8 mouse cellular contexts compared by ENCODE assay signal in the genomic region with DNA sequence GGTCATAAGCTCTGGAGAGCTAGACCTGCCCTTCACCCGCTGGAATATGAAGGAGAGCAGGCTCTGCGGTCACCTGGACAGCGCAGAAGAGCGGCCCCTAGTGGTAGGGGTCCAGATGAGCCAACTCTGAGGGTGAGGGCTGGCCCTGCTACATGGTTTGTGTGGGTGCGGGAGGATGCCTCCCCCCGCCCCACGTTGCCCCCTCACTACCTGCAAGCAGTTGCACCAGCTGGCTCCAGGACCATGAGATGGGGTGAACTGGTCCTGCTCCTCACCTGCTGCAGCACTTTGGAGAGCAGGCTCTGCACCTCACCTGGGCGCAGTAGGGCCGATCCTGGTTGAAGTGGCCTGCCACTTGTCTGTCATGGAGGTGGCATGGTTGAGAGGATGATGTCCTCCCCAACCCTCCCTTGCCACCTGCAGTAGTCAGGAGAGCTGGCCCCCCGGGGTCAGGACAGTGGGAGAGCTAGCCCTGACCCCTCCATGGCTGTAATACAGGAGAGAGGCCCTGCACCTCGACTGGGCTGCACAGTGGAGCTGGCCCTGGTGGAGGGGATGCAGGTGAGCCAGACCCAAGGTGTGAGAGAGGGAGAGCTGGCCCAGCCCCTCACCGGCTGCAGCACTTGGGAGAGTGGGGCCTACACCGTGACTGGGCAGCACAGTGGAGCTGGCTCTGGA. TPM values are rescaled to one million over a fixed set of nuclear protein-coding genes. Genes with fewer than 3 reads are reported as not detected.
A peak's percentile ranks its signal among the peaks of the same experiment; 100 is the strongest.
DNase-seq lines count a peak whose midpoint lies in the region; ATAC-seq and TF ChIP-seq lines count a peak whose summit lies in the region.

No protein-coding gene starts in this region.

- WGBS in forebrain, embryonic 14.5 days: 46% methylated on average over 13 of the region's 13 CpGs
- 45% methylated on average over 13 of the region's 13 CpGs for WGBS in forebrain, embryonic 16.5 days
- 48% methylated on average over 13 of the region's 13 CpGs for WGBS in intestine, embryonic 16.5 days
- WGBS in lung, embryonic 14.5 days: 44% methylated on average over 13 of the region's 13 CpGs
- WGBS in stomach, embryonic 16.5 days: 41% methylated on average over 13 of the region's 13 CpGs

- no peaks in the 10 kb centered on the region for H3K27me3 ChIP-seq in forebrain, embryonic 14.5 days (replicated peaks; ENCODE audit: control insufficient read depth, insufficient read depth, low read length)
- H3K27me3 ChIP-seq in forebrain, embryonic 16.5 days (replicated peaks; ENCODE audit: control insufficient read depth, insufficient read depth, low read length): no peaks in the 10 kb centered on the region
- no peaks in the 10 kb centered on the region for H3K27me3 ChIP-seq in intestine, embryonic 16.5 days (replicated peaks; ENCODE audit: control insufficient read depth, insufficient read depth, low read length)
- no peaks in the 10 kb centered on the region for H3K27me3 ChIP-seq in lung, embryonic 14.5 days (ENCODE audit: insufficient read depth, low read length)
- no peaks in the 10 kb centered on the region; the same call in 1 of the 2 replicates for H3K27me3 ChIP-seq in stomach, embryonic 16.5 days (ENCODE audit: control insufficient read depth, insufficient read depth, low read length)

- no peaks in the 10 kb centered on the region for H3K4me1 ChIP-seq in forebrain, embryonic 14.5 days (ENCODE audit: control insufficient read depth, insufficient read depth, low read length)
- H3K4me1 ChIP-seq in forebrain, embryonic 16.5 days (replicated peaks; ENCODE audit: control insufficient read depth, insufficient read depth, low read length): no peaks in the 10 kb centered on the region
- H3K4me1 ChIP-seq in intestine, embryonic 16.5 days (ENCODE audit: control insufficient read depth, insufficient read depth, low read length): no peaks in the 10 kb centered on the region
- no peaks in the 10 kb centered on the region for H3K4me1 ChIP-seq in lung, embryonic 14.5 days (ENCODE audit: insufficient read depth)
- no peaks in the 10 kb centered on the region for H3K4me1 ChIP-seq in stomach, embryonic 16.5 days (ENCODE audit: control insufficient read depth, insufficient read depth, low read length)

- no peak overlapping the region for H3K4me3 ChIP-seq in forebrain, embryonic 14.5 days (ENCODE audit: low read depth, low read length)
- no peak overlapping the region for H3K4me3 ChIP-seq in forebrain, embryonic 16.5 days (replicated peaks; ENCODE audit: low read length)
- H3K4me3 ChIP-seq in intestine, embryonic 16.5 days (ENCODE audit: low read length): no peak overlapping the region
- no peak overlapping the region for H3K4me3 ChIP-seq in lung, embryonic 14.5 days (ENCODE audit: low read depth, low read length)
- H3K4me3 ChIP-seq in stomach, embryonic 16.5 days (replicated peaks; ENCODE audit: low read length): no peak overlapping the region

- no peak overlapping the region for H3K27ac ChIP-seq in forebrain, embryonic 14.5 days (ENCODE audit: low read depth, low read length)
- H3K27ac ChIP-seq in forebrain, embryonic 16.5 days (ENCODE audit: low read length): no peak overlapping the region
- no peak overlapping the region for H3K27ac ChIP-seq in intestine, embryonic 16.5 days (ENCODE audit: low read length)
- no peak overlapping the region for H3K27ac ChIP-seq in lung, embryonic 14.5 days (ENCODE audit: low read depth)
- no peak overlapping the region for H3K27ac ChIP-seq in stomach, embryonic 16.5 days (ENCODE audit: low read length)

- no peaks in the 10 kb centered on the region for H3K36me3 ChIP-seq in forebrain, embryonic 14.5 days (ENCODE audit: control insufficient read depth, insufficient read depth, low read length)
- H3K36me3 ChIP-seq in forebrain, embryonic 16.5 days (ENCODE audit: control insufficient read depth, insufficient read depth): no peaks in the 10 kb centered on the region
- H3K36me3 ChIP-seq in intestine, embryonic 16.5 days (ENCODE audit: control insufficient read depth, insufficient read depth, low read length): no peaks in the 10 kb centered on the region
- no peaks in the 10 kb centered on the region for H3K36me3 ChIP-seq in lung, embryonic 14.5 days (ENCODE audit: insufficient read depth)
- H3K36me3 ChIP-seq in stomach, embryonic 16.5 days (ENCODE audit: control insufficient read depth, insufficient read depth, low read length): no peaks in the 10 kb centered on the region

- peak; percentile 19 for DNase-seq in forebrain, embryonic 14.5 days (ENCODE audit: low spot score)
- peak; percentile 80 for DNase-seq in ZHBTc4 (ENCODE audit: low read depth, low spot score)
- DNase-seq in lung, embryonic 14.5 days: peak; percentile 59
- DNase-seq in spleen, adult 12 weeks (ENCODE audit: low spot score): no peak

- ATAC-seq in forebrain, embryonic 14.5 days: no peak
- ATAC-seq in forebrain, embryonic 16.5 days: no peak
- peak; percentile 62 for ATAC-seq in erythroblast, adult 5-6 weeks (replicated peaks; ENCODE audit: low FRiP score, poor library complexity, severe bottlenecking)
- peak; percentile 68 for ATAC-seq in intestine, embryonic 16.5 days
- ATAC-seq in lung, embryonic 14.5 days (ENCODE audit: insufficient read depth): no peak
- no peak for ATAC-seq in stomach, embryonic 16.5 days (ENCODE audit: insufficient read depth, low FRiP score)

- TF ChIP-seq CTCF in lung, embryonic 14.5 days (IDR thresholded peaks at IDR 0.05; ENCODE audit: low read depth): peak; percentile 83

- H3K9me3 ChIP-seq in forebrain, embryonic 14.5 days (replicated peaks; ENCODE audit: control insufficient read depth, low read length): no peaks in the 10 kb centered on the region
- no peaks in the 10 kb centered on the region for H3K9me3 ChIP-seq in forebrain, embryonic 16.5 days (ENCODE audit: control insufficient read depth, low read length)
- H3K9me3 ChIP-seq in intestine, embryonic 16.5 days (ENCODE audit: control insufficient read depth, low read length): no peaks in the 10 kb centered on the region
- no peaks in the 10 kb centered on the region for H3K9me3 ChIP-seq in lung, embryonic 14.5 days (ENCODE audit: low read depth, low read length)
- no peaks in the 10 kb centered on the region for H3K9me3 ChIP-seq in stomach, embryonic 16.5 days (replicated peaks; ENCODE audit: control insufficient read depth, low read length)

- H3K9ac ChIP-seq in forebrain, embryonic 14.5 days (ENCODE audit: low read length): no peak overlapping the region
- H3K9ac ChIP-seq in forebrain, embryonic 16.5 days (replicated peaks; ENCODE audit: low read depth, low read length): no peak overlapping the region
- H3K9ac ChIP-seq in intestine, embryonic 16.5 days (ENCODE audit: low read depth, low read length): no peak overlapping the region
- no peak overlapping the region for H3K9ac ChIP-seq in lung, embryonic 14.5 days
- no peak overlapping the region for H3K9ac ChIP-seq in stomach, embryonic 16.5 days (ENCODE audit: low read length)

- H3K4me2 ChIP-seq in forebrain, embryonic 14.5 days (ENCODE audit: low read length): no peak overlapping the region
- no peak overlapping the region for H3K4me2 ChIP-seq in forebrain, embryonic 16.5 days (ENCODE audit: low read length)
- H3K4me2 ChIP-seq in intestine, embryonic 16.5 days (ENCODE audit: low read depth, low read length): 0 out of 2 replicates have a peak overlapping the region, but pooled peaks have one; percentile 26
- H3K4me2 ChIP-seq in lung, embryonic 14.5 days: peak overlapping the region; percentile 23; the same call in 1 of the 2 replicates
- peak overlapping the region; percentile 25; the same call in 1 of the 2 replicates for H3K4me2 ChIP-seq in stomach, embryonic 16.5 days (ENCODE audit: low read depth, low read length)

RNA-seq across cellular contexts. Expression of gene Osbp2, which starts 29.1 kb away (rescaled TPM):
- polyA plus RNA-seq in forebrain, embryonic 14.5 days (2014; fragmentation: Nextera tagmentation; extraction: Ambion mirVana): 7.4 and 11.1 TPM in 2 replicates
- 11.8 and 19.5 TPM in 2 replicates for polyA plus RNA-seq in forebrain, embryonic 16.5 days (2015; fragmentation: Nextera tagmentation; extraction: Ambion mirVana)
- total RNA-seq in erythroblast, adult 5-6 weeks (2015; ENCODE audit: low replicate concordance): not detected in 2 replicates
- total RNA-seq in erythroblast, adult 5-6 weeks (2017; ENCODE audit: low replicate concordance): not detected in 2 replicates
- polyA plus RNA-seq in intestine, embryonic 16.5 days (2015; fragmentation: Nextera tagmentation; extraction: Ambion mirVana): 0.28 and 0.45 TPM in 2 replicates
- 0.12 and 0.46 TPM in 2 replicates for polyA plus RNA-seq in lung, embryonic 14.5 days (2014; fragmentation: Nextera tagmentation; extraction: Ambion mirVana)
- 0.25 and 0.27 TPM in 2 replicates for polyA plus RNA-seq in stomach, embryonic 16.5 days (2015; fragmentation: Nextera tagmentation; extraction: Ambion mirVana)

Comparison
In these comparisons a context has a peak if more than half of its experiments do, and no peak if none do; other contexts are left out.
1. ATAC-seq: peak in erythroblast, adult 5-6 weeks (single experiment) and intestine, embryonic 16.5 days (single experiment); none in forebrain, embryonic 14.5 days (single experiment), forebrain, embryonic 16.5 days (single experiment), lung, embryonic 14.5 days (single experiment) and stomach, embryonic 16.5 days (single experiment).
2. H3K4me2 ChIP-seq: peak in intestine, embryonic 16.5 days (single experiment), lung, embryonic 14.5 days (single experiment) and stomach, embryonic 16.5 days (single experiment); none in forebrain, embryonic 14.5 days (single experiment) and forebrain, embryonic 16.5 days (single experiment).